Mouse (Mus musculus) heart, postnatal 4 days (tissue): ENCODE measurements around the gene Tmem11. TPM values are rescaled to one million over a fixed set of nuclear protein-coding genes. Genes with fewer than 3 reads are reported as not detected.
"Not testable (repeated sequence)": the region's sequence is repeated elsewhere in the genome, so short reads cannot be mapped to it uniquely, and the experiment has no call there.

Experiments
- DNase-seq: peaks from one replicate; pipeline ENCODE4 v3.0.0; 2021
- total RNA-seq, 2 experiments: library from RNA; stranded (reverse); gene quantifications; 2 replicates each; pipeline ENCODE4 v1.2.3; 2021

Tmem11 gene
- 10 to 100 TPM; 37.5 to 43.4 TPM for total RNA-seq

DNA sequence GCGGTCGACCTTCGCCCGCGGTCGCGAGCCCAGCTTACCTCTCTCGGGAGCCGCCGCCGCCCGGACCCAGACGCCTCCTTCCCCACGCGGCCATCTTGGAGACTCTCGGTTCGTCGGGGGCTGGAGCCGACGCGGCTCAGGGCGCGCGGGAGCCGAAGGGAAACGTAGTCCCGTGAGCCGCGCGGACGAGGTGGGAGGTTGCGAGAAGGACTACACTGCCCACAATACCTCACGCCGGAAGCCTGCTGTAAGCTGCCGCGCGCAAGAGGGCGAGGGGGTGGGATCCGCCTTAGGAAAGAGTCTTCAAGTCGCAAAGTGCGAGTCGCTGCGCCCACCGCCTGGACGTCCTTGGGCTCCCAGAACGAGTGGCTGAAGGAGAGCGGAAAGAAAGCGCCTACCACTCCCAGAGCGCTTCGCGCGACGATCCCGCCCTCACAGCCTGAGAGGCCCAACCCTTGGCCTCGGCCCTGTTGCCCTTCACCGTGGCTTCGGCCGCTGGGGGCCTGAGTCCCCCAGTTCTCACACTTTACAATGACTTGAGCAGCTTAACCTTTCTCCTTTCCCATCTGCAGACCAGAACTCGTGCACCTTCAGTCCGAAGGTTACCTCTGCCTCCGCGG lies at the start of gene Tmem11:
Tmem11 (minus strand) TSS at position 598 of the 620 bp plus-strand sequence.
- DNase-seq: peak; percentile 95

GRCm38 (mm10) chr11:60927264-60927663 lies 48.2 kb upstream of the Tmem11 start:
- peak; percentile 95 for DNase-seq

GRCm38 (mm10) chr11:60924981-60925380 lies 45.9 kb upstream of the Tmem11 start:
- DNase-seq: no peak

DNA sequence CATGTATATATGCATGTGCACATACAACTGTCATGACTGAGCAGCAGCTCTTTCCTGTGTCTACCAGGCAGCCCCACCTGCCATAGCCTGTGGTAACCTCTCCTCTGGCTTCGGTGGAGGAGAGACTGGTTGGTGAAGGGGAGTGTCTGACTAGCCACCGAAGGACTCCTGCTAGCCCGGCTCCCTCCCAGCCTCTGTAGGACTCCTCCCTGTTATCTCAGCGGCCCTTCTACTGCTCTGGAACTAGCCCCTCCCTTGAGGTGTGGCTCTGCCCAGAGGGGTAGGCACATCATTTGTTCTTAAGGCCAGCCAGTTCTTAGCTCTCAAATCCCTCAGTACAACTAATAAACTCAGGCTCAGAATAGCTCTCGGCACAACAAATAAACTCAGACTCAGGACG lies 45.4 kb upstream of the Tmem11 start:
- no peak for DNase-seq

DNA sequence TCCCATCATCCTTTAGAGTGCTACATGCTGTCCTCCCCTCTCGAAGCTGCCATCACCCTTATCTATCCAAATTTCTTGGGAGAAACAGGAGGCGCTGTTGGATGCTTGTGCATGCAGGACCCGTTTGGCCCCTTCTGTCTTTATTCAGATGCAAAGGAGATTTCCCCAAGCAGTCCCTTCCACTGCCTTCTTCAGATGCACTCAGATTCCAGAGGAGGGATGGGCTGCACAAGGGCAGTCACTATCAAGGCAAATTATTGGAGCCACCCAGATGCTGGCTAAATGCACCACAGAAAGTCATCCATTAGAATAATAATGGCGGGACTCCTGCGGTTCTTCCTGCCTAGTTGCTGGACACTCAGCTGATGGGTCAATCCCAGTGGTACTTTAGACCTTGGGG lies 43.9 kb upstream of the Tmem11 start:
- DNase-seq: no peak

DNA sequence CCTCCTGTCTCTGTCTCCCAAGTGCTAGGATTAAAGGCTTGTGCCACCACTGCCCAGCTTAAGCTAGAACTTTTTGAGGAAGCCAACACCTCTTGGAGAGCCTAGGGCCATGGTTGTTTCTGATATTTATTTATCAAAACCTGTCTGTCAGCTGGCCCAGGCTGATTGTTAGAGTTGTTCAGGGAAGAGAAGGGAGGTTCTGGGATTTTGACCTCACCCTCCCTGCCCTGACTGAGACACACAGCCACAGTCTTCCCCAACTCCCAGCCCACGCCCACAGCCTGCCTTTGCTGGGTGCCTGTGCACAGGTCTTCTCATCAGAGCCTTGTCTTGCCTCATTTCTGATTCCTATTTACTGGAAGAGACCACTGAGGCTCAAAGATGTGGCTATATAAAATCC lies 43.1 kb upstream of the Tmem11 start:
- DNase-seq: no peak

DNA sequence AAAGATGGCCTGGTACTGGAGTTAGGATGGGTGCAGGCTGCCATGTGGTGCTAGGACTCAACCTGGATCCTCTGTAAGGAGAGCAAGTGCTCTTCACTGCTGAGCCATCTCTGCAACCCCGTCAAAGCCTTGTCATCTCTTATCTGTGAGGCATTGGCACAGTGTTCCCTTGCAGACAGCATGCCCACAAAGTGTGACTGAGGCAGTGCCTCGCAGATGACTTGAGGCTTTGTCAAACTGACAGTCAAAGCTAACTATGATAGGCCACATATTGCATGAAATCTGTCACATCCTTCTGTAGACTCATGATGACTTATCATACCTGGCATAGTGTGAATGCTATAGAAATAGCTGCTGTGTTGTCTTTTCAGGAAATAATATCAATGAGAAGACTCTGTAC lies 40.9 kb upstream of the Tmem11 start:
- DNase-seq: no peak

- DNase-seq: no peak
Observed at GRCm38 (mm10) chr11:60915201-60915600, 36.1 kb upstream of the Tmem11 start.

DNA sequence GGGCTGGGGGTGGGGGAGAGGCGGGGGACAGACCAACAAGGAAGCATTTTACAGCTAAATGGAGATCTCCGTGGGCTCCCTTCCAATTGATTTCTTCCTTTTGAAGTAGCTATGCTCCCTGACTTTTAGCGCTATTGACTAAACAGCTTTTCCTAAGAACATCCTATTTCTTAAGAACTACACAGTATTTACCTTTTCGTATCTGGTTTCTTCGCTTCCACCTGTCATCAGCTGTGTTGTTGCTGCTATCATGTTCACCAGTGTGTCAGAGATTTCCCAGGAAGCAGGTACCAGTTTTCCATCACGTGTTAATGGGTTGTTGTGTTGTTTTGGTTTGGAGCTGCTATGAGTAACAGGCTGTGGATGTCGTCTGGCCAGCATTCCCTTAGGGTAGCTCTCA lies 35.4 kb upstream of the Tmem11 start, which contains the start of gene Natd1:
Natd1 (minus strand) TSS at position 260 of the 400 bp plus-strand sequence.
- no peak for DNase-seq

GRCm38 (mm10) chr11:60913301-60914196 lies 34.5 kb upstream of the Tmem11 start:
- DNase-seq: peak; percentile 94

DNA sequence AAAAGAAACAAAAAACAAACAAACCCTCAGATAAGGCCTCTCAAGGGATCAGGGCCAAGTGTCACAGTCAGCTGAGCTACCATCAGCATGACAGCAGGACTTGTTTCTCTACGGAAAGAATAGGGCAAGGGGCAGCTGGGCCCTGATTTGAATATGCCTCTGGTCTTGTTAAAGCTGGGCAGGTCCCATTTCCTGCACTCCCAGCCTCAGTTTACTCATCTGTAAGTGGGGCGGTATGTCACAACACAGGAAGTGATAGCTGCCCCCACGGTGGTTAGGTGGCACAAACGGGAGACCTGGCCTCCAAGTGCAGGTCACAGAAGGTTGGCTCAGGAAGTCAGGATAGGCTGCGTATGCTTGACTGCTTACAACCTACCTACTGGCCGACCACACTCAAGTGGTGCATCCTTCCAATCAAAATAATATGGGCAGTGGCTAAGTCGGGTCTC lies 33.5 kb upstream of the Tmem11 start:
- DNase-seq: no peak

DNA sequence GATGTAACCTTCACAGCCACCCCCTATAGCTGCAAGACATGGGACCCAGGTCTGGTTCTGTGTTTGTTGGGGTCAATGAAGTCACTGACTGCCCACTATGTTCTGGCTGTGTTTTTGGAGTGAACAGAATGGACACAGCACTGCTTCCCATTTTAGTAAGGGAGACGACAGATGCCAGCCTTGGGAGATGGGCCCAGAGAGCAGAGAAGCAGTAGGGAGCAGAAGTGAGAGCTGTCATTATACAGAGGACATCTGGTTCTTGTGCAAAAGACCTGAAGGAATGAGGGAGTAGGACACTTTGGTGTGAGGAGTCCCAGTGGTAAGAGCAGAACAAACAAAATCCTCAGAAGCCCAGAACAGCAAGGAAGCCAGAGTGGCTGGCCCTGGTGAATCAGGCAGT lies 30.6 kb upstream of the Tmem11 start:
- no peak for DNase-seq

DNA sequence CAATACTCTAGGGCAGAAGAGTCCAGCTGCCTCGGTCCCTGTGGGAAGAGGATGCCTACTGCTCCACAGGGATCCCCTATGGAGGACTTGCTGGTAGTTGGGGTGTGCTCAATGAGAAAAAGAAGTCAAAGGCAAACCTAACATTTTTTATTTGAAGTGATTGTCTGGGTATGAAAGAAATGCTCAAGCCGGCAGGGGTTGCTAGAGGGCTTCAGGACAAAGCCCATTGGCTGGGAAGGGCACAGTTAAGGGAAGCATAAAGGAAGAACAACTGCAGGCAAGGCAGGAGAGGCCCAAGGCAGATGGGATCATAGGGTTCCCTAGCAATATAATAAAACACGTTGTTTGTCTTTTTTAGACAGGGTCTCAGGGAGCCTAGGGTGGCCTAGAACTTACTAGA lies 29.0 kb upstream of the Tmem11 start:
- DNase-seq: no peak

DNA sequence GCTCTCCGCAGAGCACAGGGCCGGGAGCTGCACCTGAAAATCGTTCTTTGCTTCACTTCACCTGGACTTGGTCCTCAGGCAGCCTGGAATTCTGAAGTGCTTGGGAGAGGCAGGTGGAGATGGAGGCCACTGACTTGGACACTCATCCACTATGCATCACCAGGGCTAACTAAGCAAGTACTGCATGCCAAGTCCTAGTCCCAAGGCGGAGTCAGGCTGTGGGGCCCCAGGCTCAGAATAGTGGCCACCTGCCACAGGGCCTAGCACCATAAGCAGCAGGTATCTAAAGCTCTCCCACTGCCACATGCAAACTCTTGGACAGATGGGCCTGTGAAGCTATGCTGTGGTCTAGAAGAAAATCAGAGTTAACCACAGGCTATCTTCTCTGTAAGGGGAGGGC lies 27.4 kb upstream of the Tmem11 start:
- no peak for DNase-seq

- DNase-seq: no peak
Observed at GRCm38 (mm10) chr11:60905407-60906120, 26.5 kb upstream of the Tmem11 start.

DNA sequence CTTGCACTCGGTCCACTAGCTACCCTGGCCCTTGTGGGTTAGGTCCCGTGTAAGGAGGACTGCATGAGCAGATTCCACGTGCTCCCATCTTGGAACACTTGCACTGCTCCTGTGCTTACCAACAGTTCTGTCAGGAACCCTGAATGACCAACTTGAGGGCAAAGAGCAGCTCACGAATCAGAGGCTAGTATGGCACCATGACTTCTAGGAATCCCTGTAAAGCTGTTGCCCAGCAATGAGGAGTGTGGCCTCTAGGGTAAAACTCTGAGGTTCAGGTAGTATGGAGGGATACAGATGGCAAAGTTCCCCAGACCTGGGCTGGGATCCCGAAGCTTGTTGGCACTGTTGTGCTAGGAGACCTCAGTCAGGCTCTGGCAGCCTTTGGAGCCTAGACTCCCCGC lies 24.6 kb upstream of the Tmem11 start:
- DNase-seq: no peak

- DNase-seq: no peak
Observed at GRCm38 (mm10) chr11:60902486-60902885, 23.4 kb upstream of the Tmem11 start.

DNA sequence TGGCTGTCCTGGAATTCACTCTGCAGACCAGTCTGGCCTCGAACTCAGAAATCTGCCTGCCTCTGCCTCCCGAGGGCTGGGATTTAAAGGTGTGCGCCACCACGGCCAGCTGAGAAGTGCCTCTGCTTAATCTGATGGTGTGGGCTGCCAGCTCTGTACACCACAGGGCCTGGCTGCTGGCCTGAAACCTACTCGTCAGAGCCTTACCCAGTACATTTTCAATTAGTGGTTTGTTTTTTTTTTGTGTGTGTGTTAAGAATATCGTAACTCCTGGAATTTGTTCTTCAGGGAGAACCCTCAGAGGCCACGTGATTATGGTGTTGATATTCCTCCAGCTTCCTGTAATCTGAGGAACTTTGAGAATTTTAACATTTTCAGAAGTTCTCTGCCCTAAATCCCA lies 22.9 kb upstream of the Tmem11 start:
- no peak for DNase-seq

DNA sequence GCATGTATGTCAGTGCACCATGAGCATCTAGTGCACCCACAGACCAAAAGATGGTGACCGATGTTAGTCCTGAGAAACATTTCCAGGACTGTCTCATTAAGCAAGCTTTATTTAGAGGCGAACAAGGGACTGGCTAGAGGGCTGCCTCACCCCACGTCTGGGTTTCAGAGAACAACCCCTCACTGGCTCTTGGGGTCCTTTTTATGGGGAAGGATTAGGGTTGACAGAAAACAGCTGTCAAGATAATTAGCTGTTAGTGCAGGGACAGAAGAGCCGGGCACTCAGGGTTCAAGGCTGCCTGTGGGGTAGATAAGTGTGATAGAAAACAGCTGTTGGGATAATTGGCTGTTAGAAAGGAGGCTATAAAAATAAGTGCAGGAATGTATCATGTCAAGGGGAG lies 16.8 kb upstream of the Tmem11 start:
- DNase-seq: no peak

- no peak for DNase-seq
Observed at GRCm38 (mm10) chr11:60890744-60891143, 11.7 kb upstream of the Tmem11 start.

GRCm38 (mm10) chr11:60890286-60890685 lies 11.2 kb upstream of the Tmem11 start:
- DNase-seq: no peak

GRCm38 (mm10) chr11:60889861-60890260 lies 10.8 kb upstream of the Tmem11 start:
- no peak for DNase-seq

DNA sequence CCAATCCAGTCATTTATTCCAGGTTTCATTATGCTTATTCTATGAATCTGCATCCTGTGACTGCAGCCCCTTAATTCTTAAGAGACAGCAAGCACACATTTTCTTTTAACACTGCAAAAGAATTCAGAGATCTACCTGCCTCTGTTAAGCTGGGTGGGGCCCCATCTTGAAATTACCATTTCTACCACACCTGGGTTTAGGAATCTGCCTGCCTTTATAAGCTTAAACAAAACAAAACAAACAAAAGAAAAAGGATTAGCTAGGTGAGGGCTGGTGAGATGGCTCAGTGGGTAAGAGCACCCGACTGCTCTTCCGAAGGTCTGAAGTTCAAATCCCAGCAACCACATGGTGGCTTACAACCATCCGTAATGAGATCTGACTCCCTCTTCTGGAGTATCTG lies 7.9 kb upstream of the Tmem11 start:
- DNase-seq: not testable (repeated sequence)
